Mouse (Mus musculus): ENCODE data around the gene Rcn1. TPM values are rescaled to one million over a fixed set of nuclear protein-coding genes. Genes with fewer than 3 reads are reported as not detected.

The Rcn1 gene
- polyA plus RNA-seq, 1 experiment from 2014 or later: 253 TPM

DNA sequence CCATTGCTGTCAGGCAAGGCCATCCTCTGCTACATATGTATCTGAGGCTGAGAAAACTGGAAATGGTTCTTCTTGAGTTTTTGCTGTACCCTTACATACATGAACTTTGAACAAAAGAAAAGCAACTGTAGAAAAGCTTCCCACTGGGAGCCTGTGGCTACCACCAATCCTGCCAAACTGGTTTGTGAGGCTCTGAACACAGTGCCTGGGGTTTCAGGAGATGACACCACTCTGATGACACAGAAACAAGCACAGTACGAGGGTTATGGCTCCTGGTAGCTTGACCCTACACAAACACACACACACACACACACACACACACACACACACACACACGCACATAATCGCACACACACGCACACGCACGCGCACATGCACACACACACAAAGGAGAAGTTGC, 23.9 kb downstream of the Rcn1 start:
- Histone ChIP-seq H3K9ac (ENCODE audit: low read depth, low read length) (no peak overlapping the region), H3K4me1 (ENCODE audit: control insufficient read depth, insufficient read depth, low read length) (peaks cover 4% of the 10 kb centered on the region; the same call in 1 of the 2 replicates), H3K4me2 (ENCODE audit: low read depth, low read length) (no peak overlapping the region), H3K36me3 (ENCODE audit: control insufficient read depth, insufficient read depth, low read length) (no peaks in the 10 kb centered on the region), H3K27me3 (replicated peaks; ENCODE audit: control insufficient read depth, insufficient read depth, low read length) (no peaks in the 10 kb centered on the region), H3K9me3 (ENCODE audit: control insufficient read depth, low read length) (no peaks in the 10 kb centered on the region), H3K27ac (replicated peaks; ENCODE audit: low read depth, low read length) (0 out of 2 replicates have a peak overlapping the region, but pooled peaks have one; percentile 28), H3K4me3 (ENCODE audit: low read depth, low read length) (no peak overlapping the region)
- WGBS: 81% methylated on average over 7 of the region's 7 CpGs
- DNase-seq (ENCODE audit: low spot score) (peak; percentile 61), ATAC-seq (ENCODE audit: low read depth) (peak; percentile 70; the same call in 1 of the 2 replicates)

DNA sequence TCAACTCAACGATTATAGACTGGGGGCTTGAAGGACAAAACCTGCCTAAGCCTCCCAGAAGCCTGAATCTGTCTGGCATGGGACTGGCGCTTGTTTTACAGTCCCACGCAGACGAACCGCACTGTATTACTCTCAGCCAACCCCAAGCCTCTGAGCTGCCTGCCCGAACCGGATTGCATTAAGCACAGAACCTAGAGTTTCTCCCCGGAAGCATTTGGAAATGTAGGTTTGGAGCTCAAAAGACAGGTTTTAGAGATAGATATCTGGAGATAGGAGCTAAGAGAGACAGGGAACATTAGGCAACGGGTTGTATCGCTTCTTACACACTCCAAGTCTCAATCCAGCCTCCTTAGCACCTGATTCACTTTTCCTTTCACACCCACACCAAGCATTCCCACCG, 25.5 kb downstream of the Rcn1 start:
- no peak overlapping the region for H3K27ac ChIP-seq (replicated peaks; ENCODE audit: low read depth, low read length)
- 82% methylated on average over 11 of the region's 11 CpGs for WGBS
- H3K4me1 ChIP-seq (ENCODE audit: control insufficient read depth, insufficient read depth, low read length): peaks cover 6% of the 10 kb centered on the region; the same call in 1 of the 2 replicates

DNA sequence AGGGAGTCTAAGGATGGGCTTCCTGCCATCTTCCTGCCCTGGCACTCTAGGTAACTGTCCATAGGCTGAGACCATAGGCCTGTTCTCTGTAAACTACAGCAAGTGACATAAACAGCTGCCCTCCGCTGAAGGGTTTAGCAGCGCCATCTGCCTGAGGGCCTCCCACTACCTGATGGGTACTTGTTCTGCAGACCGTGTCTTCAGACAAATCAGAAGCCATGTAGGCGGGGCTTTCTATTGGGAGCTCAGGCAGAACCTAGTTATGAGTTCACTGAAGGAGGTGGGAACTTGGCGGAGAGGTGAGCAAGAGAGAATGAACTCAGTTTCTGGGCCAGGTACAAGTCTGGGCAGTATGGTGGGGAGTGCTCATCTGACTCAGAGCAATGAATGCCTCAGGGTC, 26.4 kb downstream of the Rcn1 start:
- whole genome bisulfite sequencing: 85% methylated on average over 5 of the region's 5 CpGs
- H3K9ac ChIP-seq (ENCODE audit: low read depth, low read length): no peak overlapping the region
- peaks cover 6% of the 10 kb centered on the region; the same call in 1 of the 2 replicates for H3K4me1 ChIP-seq (ENCODE audit: control insufficient read depth, insufficient read depth, low read length)
- no peak overlapping the region for H3K4me3 ChIP-seq (ENCODE audit: low read depth, low read length)
- H3K4me2 ChIP-seq (ENCODE audit: low read depth, low read length): no peak overlapping the region
- H3K27ac ChIP-seq (replicated peaks; ENCODE audit: low read depth, low read length): no peak overlapping the region
- no peaks in the 10 kb centered on the region for H3K27me3 ChIP-seq (replicated peaks; ENCODE audit: control insufficient read depth, insufficient read depth, low read length)
- H3K36me3 ChIP-seq (ENCODE audit: control insufficient read depth, insufficient read depth, low read length): no peaks in the 10 kb centered on the region
- H3K9me3 ChIP-seq (ENCODE audit: control insufficient read depth, low read length): no peaks in the 10 kb centered on the region
- ATAC-seq (ENCODE audit: low read depth) (no peak), DNase-seq (ENCODE audit: low spot score) (no peak)

More for the DNA sequence above, 25.5 kb downstream of the Rcn1 start:
- Histone ChIP-seq H3K27me3 (replicated peaks; ENCODE audit: control insufficient read depth, insufficient read depth, low read length) (no peaks in the 10 kb centered on the region), H3K9me3 (ENCODE audit: control insufficient read depth, low read length) (no peaks in the 10 kb centered on the region), H3K4me3 (ENCODE audit: low read depth, low read length) (no peak overlapping the region), H3K36me3 (ENCODE audit: control insufficient read depth, insufficient read depth, low read length) (no peaks in the 10 kb centered on the region), H3K9ac (ENCODE audit: low read depth, low read length) (no peak overlapping the region), H3K4me2 (ENCODE audit: low read depth, low read length) (no peak overlapping the region)
- DNase-seq (ENCODE audit: low spot score) (no peak), ATAC-seq (ENCODE audit: low read depth) (no peak)

DNA sequence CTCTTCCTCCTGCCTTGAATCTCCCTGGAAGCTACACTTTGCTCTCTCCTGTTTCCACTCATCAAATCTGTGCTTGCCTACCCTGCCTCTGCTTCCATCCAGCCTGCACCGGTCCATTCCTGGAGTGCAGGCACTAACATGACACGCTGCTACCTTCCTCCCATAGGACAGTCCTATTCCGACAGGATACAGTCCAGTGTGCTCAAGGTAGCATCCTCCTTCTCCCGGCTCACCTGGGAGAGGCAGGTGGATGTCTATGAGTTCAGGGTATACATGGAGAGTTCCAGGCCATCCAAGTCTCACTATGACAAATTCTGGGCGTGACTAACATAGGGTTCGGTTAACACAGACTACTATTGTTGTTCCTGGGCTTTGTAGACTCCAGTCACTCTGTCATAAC, 27.0 kb downstream of the Rcn1 start:
- WGBS: 87% methylated on average over 6 of the region's 6 CpGs
- H3K4me3 ChIP-seq (ENCODE audit: low read depth, low read length): no peak overlapping the region
- no peaks in the 10 kb centered on the region for H3K9me3 ChIP-seq (ENCODE audit: control insufficient read depth, low read length)
- 0 out of 2 replicates have a peak, but pooled peaks have one; percentile 34 for ATAC-seq (ENCODE audit: low read depth)
- no peak overlapping the region for H3K4me2 ChIP-seq (ENCODE audit: low read depth, low read length)
- H3K27me3 ChIP-seq (replicated peaks; ENCODE audit: control insufficient read depth, insufficient read depth, low read length): no peaks in the 10 kb centered on the region
- no peak for DNase-seq (ENCODE audit: low spot score)
- no peak overlapping the region for H3K9ac ChIP-seq (ENCODE audit: low read depth, low read length)
- peaks cover 6% of the 10 kb centered on the region; the same call in 1 of the 2 replicates for H3K4me1 ChIP-seq (ENCODE audit: control insufficient read depth, insufficient read depth, low read length)
- H3K36me3 ChIP-seq (ENCODE audit: control insufficient read depth, insufficient read depth, low read length): no peaks in the 10 kb centered on the region
- no peak overlapping the region for H3K27ac ChIP-seq (replicated peaks; ENCODE audit: low read depth, low read length)

DNA sequence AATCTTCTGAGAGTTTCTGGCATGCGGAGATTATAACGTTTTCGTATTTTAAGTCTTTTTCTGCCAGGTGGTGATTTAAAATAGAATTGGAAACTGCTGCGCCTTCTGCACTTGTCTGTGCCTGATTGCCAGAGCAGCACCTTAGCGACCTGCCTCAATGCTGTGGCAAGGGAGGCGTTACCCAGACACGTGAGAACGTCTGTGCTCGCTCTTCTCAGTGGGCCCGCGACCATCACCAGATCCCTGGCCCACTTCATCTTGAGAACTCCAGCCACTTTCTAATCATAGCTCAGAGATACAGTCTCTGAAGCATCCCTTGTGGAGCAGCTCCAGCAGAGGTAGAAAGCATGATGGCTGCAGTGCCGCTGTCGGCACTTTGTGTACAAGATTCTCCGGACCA, 28.4 kb downstream of the Rcn1 start:
- ATAC-seq (ENCODE audit: low read depth) (no peak), DNase-seq (ENCODE audit: low spot score) (no peak)
- Histone ChIP-seq H3K36me3 (ENCODE audit: control insufficient read depth, insufficient read depth, low read length) (no peaks in the 10 kb centered on the region), H3K9me3 (ENCODE audit: control insufficient read depth, low read length) (no peaks in the 10 kb centered on the region), H3K27ac (replicated peaks; ENCODE audit: low read depth, low read length) (no peak overlapping the region), H3K4me3 (ENCODE audit: low read depth, low read length) (0 out of 2 replicates have a peak overlapping the region, but pooled peaks have one; percentile 1), H3K4me1 (ENCODE audit: control insufficient read depth, insufficient read depth, low read length) (peaks cover 6% of the 10 kb centered on the region; the same call in 1 of the 2 replicates), H3K9ac (ENCODE audit: low read depth, low read length) (no peak overlapping the region), H3K4me2 (ENCODE audit: low read depth, low read length) (peak overlapping the region; percentile 42), H3K27me3 (replicated peaks; ENCODE audit: control insufficient read depth, insufficient read depth, low read length) (no peaks in the 10 kb centered on the region)
- 21% methylated on average over 14 of the region's 14 CpGs for WGBS

DNA sequence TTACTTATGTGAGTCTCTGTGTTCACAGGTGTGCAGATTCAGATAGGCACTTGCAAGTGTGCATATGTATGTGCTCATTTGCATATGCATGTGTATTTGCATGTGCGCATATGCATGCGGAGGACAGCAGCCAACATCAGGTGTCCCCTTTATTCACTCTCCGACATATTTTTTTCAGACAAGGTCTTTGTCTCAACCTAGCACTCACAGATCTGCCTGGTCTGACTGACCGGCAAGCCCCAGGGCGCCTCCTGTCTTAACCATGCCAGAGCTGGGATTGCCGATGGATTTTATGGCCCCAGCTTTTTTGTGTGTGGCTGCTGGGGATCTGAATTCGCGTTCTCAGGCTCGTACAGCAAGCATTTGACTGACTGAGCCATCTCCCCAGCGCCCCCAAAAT, 28.9 kb downstream of the Rcn1 start:
- Histone ChIP-seq H3K36me3 (ENCODE audit: control insufficient read depth, insufficient read depth, low read length) (no peaks in the 10 kb centered on the region), H3K4me2 (ENCODE audit: low read depth, low read length) (peak overlapping the region; percentile 42), H3K4me1 (ENCODE audit: control insufficient read depth, insufficient read depth, low read length) (peaks cover 6% of the 10 kb centered on the region; the same call in 1 of the 2 replicates), H3K4me3 (ENCODE audit: low read depth, low read length) (0 out of 2 replicates have a peak overlapping the region, but pooled peaks have one; percentile 1), H3K27me3 (replicated peaks; ENCODE audit: control insufficient read depth, insufficient read depth, low read length) (no peaks in the 10 kb centered on the region), H3K9me3 (ENCODE audit: control insufficient read depth, low read length) (no peaks in the 10 kb centered on the region), H3K27ac (replicated peaks; ENCODE audit: low read depth, low read length) (no peak overlapping the region), H3K9ac (ENCODE audit: low read depth, low read length) (no peak overlapping the region)
- no peak for ATAC-seq (ENCODE audit: low read depth)
- DNase-seq (ENCODE audit: low spot score): no peak
- WGBS: 13% methylated on average over 10 of the region's 10 CpGs

DNA sequence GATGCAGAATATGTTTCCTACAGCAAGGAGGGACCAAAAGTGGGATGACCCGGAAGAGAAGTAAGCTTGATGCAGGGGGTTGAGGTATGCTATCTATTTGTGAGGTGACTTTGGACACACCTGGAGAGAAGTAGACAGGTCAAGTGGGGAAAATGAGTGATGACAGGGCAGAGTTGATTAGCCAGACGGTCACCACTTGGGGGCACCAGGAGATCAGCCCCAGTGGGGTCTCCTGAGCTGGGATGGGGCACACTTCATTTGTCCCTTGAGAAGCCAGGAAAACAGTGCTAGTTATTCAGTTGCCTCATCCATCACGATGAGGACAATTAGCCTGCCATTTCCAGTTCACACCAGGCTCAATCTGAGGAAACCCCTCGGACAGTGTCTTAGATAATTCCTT, 31.5 kb downstream of the Rcn1 start:
- no peak for ATAC-seq (ENCODE audit: low read depth)
- no peak overlapping the region for H3K27ac ChIP-seq (replicated peaks; ENCODE audit: low read depth, low read length)
- WGBS: 39% methylated on average over 4 of the region's 4 CpGs
- no peak overlapping the region for H3K9ac ChIP-seq (ENCODE audit: low read depth, low read length)
- H3K9me3 ChIP-seq (ENCODE audit: control insufficient read depth, low read length): no peaks in the 10 kb centered on the region
- no peak overlapping the region for H3K4me2 ChIP-seq (ENCODE audit: low read depth, low read length)
- H3K4me3 ChIP-seq (ENCODE audit: low read depth, low read length): no peak overlapping the region
- peaks cover 6% of the 10 kb centered on the region; the same call in 1 of the 2 replicates for H3K4me1 ChIP-seq (ENCODE audit: control insufficient read depth, insufficient read depth, low read length)
- no peaks in the 10 kb centered on the region for H3K27me3 ChIP-seq (replicated peaks; ENCODE audit: control insufficient read depth, insufficient read depth, low read length)
- no peak for DNase-seq (ENCODE audit: low spot score)
- no peaks in the 10 kb centered on the region for H3K36me3 ChIP-seq (ENCODE audit: control insufficient read depth, insufficient read depth, low read length)

DNA sequence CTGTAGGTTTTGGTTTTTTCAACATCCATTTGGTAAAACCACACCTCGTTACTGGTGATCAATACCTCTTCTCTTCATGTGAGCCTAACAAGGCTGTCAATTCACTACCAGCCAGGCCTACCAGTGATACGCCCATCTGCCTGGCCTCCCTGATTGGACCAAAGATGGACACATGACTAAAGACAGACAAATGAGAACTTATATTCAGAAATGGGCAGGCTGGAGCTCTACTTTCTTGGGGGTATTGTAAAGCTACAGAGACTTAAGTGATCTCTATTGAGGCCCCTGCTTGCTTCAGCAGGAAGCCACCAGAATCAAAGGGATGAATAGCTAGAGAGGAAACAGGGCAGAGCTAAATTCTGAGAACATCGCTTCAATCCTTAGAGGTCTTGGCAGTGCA, 41.1 kb downstream of the Rcn1 start:
- no peak overlapping the region for H3K4me3 ChIP-seq (ENCODE audit: low read depth, low read length)
- H3K4me1 ChIP-seq (ENCODE audit: control insufficient read depth, insufficient read depth, low read length): no peaks in the 10 kb centered on the region
- ATAC-seq (ENCODE audit: low read depth) (no peak), DNase-seq (ENCODE audit: low spot score) (no peak)
- no peak overlapping the region for H3K4me2 ChIP-seq (ENCODE audit: low read depth, low read length)
- no peaks in the 10 kb centered on the region for H3K36me3 ChIP-seq (ENCODE audit: control insufficient read depth, insufficient read depth, low read length)
- H3K9ac ChIP-seq (ENCODE audit: low read depth, low read length): no peak overlapping the region
- no peak overlapping the region for H3K27ac ChIP-seq (replicated peaks; ENCODE audit: low read depth, low read length)
- H3K9me3 ChIP-seq (ENCODE audit: control insufficient read depth, low read length): no peaks in the 10 kb centered on the region
- 95% methylated on average over 3 of the region's 3 CpGs for WGBS
- no peaks in the 10 kb centered on the region for H3K27me3 ChIP-seq (replicated peaks; ENCODE audit: control insufficient read depth, insufficient read depth, low read length)

DNA sequence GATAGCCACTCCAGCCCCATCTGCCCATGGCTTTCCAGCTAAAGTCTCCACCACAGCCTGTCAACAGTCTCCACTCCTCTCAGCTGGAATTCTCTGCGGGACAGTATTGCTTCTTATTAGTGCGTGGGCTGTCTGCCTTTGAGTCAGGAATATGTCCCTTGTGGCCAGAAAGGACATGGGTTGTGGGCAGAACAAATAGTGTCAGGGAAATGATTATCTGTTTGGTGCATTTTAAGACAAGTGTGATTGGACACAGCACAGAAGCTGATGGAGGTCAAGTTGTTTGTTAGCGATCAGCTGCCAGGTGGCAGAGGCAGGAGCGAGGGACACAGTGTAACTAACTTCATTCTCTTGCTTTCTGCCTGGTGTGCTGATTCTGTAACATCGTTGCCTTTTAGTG, 42.3 kb downstream of the Rcn1 start:
- Histone ChIP-seq H3K4me2 (ENCODE audit: low read depth, low read length) (no peak overlapping the region), H3K4me1 (ENCODE audit: control insufficient read depth, insufficient read depth, low read length) (no peaks in the 10 kb centered on the region), H3K27me3 (replicated peaks; ENCODE audit: control insufficient read depth, insufficient read depth, low read length) (no peaks in the 10 kb centered on the region), H3K9me3 (ENCODE audit: control insufficient read depth, low read length) (no peaks in the 10 kb centered on the region), H3K4me3 (ENCODE audit: low read depth, low read length) (no peak overlapping the region), H3K9ac (ENCODE audit: low read depth, low read length) (no peak overlapping the region), H3K36me3 (ENCODE audit: control insufficient read depth, insufficient read depth, low read length) (no peaks in the 10 kb centered on the region), H3K27ac (replicated peaks; ENCODE audit: low read depth, low read length) (no peak overlapping the region)
- DNase-seq (ENCODE audit: low spot score) (no peak), ATAC-seq (ENCODE audit: low read depth) (no peak)
- WGBS: 46% methylated on average over 5 of the region's 5 CpGs

All from embryonic facial prominence, embryonic 14.5 days (tissue).